Mouse (Mus musculus): ENCODE measurements around the gene Eno2.

The Eno2 gene

GRCm38 (mm10) chr6:124767920-124768703, 1.4 kb downstream of the Eno2 start:
- no peak for DNase-seq (ENCODE audit: low read depth in 1 of 2, low spot score in 2 of 2)

GRCm38 (mm10) chr6:124767536-124767919, 1.9 kb downstream of the Eno2 start:
- DNase-seq (ENCODE audit: low read depth in 1 of 2, low spot score in 2 of 2): no peak

DNA sequence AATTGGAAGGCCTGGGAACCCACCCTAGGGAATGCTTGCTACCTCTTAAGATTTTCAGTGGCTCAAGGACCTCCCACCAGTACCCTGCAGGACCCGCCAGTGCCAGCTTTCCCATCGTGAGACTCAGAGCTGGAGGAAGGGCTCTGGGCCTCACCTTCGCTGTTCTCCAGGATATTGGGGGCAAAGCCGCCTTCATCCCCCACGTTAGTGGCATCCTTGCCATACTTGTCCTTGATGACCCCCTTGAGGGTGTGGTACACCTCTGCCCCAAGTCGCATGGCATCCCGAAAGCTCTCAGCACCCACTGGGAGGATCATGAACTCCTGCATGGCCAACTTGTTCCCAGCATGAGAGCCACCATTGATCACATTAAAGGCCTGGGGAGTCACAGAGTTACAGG, 3.5 kb downstream of the Eno2 start:
- DNase-seq (ENCODE audit: low read depth in 1 of 2, low spot score in 2 of 2): no peak

DNA sequence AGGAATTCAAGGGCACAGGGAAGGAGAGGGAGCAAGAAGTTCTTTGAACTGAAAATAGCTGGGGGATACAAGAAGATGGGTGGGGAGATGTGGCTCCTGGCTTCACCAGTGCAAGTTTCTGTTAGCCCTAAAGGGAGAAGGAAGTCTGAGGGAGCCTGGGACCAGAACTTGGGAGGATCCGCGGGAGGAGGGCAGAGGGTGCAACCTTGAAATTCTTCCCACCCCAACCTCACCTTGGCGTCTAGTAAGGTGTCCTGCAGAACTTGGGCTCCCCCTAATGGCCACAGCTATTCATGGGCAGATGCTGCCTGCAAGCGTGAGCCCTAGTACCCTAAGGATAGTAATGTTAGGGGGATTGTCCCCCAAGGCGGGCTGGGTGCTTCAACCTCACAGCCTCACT, 10.2 kb downstream of the Eno2 start:
- DNase-seq (ENCODE audit: low read depth in 1 of 2, low spot score in 2 of 2): peak; percentile 49 to 70

DNA sequence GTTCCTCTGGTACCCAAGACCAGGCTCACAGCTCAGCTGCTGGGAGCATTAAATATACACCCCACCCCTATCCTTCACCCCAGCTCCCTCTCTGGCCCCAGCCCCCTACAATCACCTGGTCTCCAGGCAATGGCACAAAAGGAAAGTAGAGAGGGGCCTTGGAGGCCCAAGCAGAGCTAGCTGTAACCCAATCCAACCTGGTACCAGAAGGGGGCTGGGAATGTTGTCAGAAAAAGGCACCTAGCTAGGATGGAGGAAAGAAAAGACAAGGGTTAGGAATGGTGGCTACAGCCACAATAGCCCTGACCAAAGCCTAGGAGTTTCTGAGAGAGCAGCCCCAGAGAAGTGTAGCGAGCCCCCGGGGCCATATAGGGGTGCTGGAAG, 10.6 kb downstream of the Eno2 start:
- DNase-seq (ENCODE audit: low read depth in 1 of 2, low spot score in 2 of 2): no peak

- no peak for DNase-seq (ENCODE audit: low read depth in 1 of 2, low spot score in 2 of 2)
Measured at GRCm38 (mm10) chr6:124757909-124758848, 11.3 kb downstream of the Eno2 start.

GRCm38 (mm10) chr6:124757351-124757880, 12.1 kb downstream of the Eno2 start:
- no peak for DNase-seq (ENCODE audit: low read depth in 1 of 2, low spot score in 2 of 2)

DNA sequence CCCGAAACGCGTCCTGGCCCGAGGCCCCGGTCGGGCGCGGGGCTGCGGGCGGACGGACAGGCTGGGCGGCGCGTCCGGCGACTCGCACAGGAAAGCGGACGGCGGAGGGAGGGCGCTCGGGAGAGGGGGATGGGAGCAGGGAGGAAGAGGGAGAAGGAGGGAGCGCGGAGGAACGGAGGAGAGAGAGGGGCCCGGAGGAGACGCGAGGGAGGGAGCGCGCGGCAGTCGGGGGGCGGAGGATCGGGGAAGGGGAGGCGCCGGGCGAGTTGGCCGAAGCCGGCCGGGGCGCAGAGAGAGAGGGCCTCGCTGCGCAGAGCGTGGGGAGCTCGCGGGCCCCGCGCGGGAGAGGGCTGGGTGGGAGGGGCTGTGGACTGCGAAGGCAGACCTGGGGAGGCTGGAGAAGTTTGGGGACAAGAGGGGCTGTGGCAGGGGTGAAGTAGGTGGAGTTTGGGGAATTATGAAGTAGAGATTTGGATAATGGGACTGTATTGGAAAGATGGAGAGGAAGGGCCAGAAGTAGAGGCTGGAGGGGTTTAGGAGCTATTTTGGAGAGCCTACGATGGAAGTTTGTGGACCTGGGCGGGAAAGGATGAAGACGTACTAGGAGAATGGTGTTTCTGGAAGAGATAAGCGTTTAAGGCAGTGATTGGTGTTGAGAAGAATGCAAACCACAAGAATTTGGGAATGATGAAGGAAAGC, 12.7 kb downstream of the Eno2 start:
- DNase-seq (ENCODE audit: low read depth in 1 of 2, low spot score in 2 of 2): no peak

GRCm38 (mm10) chr6:124755831-124756595, 13.5 kb downstream of the Eno2 start, which contains the start of the genes Gm45234 and Atn1:
TSS of gene Gm45234 (minus strand) at chr6:124756021.
TSS of gene Atn1 (minus strand) at chr6:124756524.
- no peak for DNase-seq (ENCODE audit: low read depth in 1 of 2, low spot score in 2 of 2)

- DNase-seq (ENCODE audit: low read depth in 1 of 2, low spot score in 2 of 2): no peak
Measured at GRCm38 (mm10) chr6:124755306-124755705, 14.2 kb downstream of the Eno2 start.

GRCm38 (mm10) chr6:124753861-124754260, 15.6 kb downstream of the Eno2 start:
- DNase-seq (ENCODE audit: low read depth in 1 of 2, low spot score in 2 of 2): no peak

- DNase-seq (ENCODE audit: low read depth in 1 of 2, low spot score in 2 of 2): no peak
Measured at GRCm38 (mm10) chr6:124750405-124750804, 19.1 kb downstream of the Eno2 start.

- no peak for DNase-seq (ENCODE audit: low read depth in 1 of 2, low spot score in 2 of 2)
Measured at GRCm38 (mm10) chr6:124746654-124747632, 22.5 kb downstream of the Eno2 start.

DNA sequence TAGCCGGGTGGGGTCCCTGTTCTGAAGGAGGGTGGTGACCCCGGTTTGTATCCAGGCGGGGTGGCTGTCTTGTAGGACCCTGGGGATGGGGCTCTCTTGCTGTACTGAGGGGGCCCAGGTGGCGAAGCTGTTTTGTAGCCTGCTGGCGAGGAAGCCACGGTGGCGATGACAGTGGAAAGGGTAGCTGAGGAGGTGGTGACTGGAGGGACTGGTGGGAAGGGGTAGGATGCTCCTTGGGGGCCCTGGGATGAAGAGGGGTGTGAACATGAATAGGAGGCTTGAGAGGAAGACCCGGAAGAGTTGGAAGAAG, 23.2 kb downstream of the Eno2 start:
- no peak for DNase-seq (ENCODE audit: low read depth in 1 of 2, low spot score in 2 of 2)

GRCm38 (mm10) chr6:124745490-124746295, 23.8 kb downstream of the Eno2 start:
- peak; percentile 83 to 91 for DNase-seq (ENCODE audit: low read depth in 1 of 2, low spot score in 2 of 2)

DNA sequence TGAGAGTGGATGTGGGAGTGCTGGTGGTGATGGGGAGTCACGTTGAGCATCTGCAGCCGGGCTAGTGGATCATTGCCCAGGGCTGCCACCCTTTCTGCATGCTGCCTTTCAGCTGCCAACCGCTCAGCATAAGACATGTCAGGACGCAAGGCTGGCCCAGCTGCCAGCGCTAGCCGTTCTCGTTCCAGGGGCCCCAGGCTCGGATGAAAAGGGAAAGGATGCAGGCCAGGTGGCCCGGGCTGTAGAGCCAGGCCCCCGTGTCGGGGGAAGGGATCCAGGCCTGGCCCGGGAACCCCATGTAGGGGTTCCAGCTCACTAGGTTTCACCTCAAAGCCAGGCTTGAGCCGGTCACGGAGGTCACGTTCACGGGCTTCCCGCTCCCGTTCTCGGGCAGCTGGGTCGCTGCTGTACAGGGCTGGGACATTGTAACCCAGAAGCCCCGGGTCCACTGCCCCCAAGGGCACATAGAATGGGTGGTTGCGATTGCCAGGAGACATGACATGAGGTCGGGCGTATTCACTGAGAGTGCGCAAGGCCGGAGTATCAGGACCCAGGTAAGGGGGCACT, 24.6 kb downstream of the Eno2 start:
- DNase-seq (ENCODE audit: low read depth in 1 of 2, low spot score in 2 of 2): no peak

- no peak for DNase-seq (ENCODE audit: low read depth in 1 of 2, low spot score in 2 of 2)
Measured at GRCm38 (mm10) chr6:124743647-124744046, 25.8 kb downstream of the Eno2 start.

DNA sequence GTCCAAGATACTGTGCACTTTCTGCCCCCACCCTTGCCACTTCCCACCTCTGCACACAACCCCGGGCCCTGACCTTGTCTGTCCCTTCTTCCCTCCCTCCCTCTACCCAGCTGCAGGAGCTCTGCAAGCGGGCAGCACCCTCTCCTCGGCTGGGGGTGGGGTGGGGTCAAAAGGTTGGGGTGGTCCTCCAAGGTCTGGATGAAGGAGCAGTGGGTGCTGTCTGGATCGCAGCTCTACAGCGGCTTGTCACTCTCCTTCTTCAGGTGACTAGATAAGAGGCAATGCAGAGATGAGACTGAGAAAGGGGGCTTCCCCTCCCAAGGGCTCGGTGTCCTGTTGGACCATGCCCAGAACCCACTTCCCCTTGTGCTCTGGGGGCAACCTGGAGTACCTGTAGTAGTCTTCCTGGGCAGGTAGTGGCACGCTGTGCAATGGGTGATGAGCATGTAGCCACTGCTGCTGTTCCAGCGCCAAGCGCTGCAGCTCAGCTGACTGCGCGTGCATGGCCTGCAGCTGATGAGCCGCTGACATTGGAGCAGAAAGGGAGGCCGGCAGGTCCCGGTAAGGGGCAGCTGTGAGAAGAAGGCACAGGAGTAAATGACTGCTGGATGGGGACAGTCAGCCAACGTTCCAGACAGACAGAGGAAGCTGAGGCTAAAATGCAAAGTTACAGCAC, 26.5 kb downstream of the Eno2 start:
- DNase-seq (ENCODE audit: low read depth in 1 of 2, low spot score in 2 of 2): no peak
